Mouse (Mus musculus) kidney, embryonic 16.5 days (tissue): ENCODE measurements around the gene Zfp706. TPM values are rescaled to one million over a fixed set of nuclear protein-coding genes. Genes with fewer than 3 reads are reported as not detected.
"Not testable (repeated sequence)": the region's sequence is repeated elsewhere in the genome, so short reads cannot be mapped to it uniquely, and the experiment has no call there.

Source experiments
- ATAC-seq: fragments of 200-750 bp; cut with Nextera tagmentation; 2 replicates; pipeline ENCODE4 v1.8.0; 2017; ENCODE audit warnings: moderate TSS enrichment; ENCODE audit not compliant: low FRiP score, low TSS enrichment
- H3K27ac ChIP-seq: fragments of 300-500 bp; sonication (generic); 2 replicates; pipeline ENCODE4 v1.5.1; 2014; ENCODE audit warnings: low read length
- H3K27me3 ChIP-seq: fragments of 300-500 bp; sonication (generic); 2 replicates; pipeline ENCODE4 v1.6.1; 2014; ENCODE audit warnings: low read length, control low read depth, mixed read lengths; ENCODE audit not compliant: insufficient read depth
- H3K36me3 ChIP-seq: fragments of 300-500 bp; sonication (generic); 2 replicates; pipeline ENCODE4 v1.6.1; 2014; ENCODE audit warnings: low read length, control low read depth, mixed read lengths; ENCODE audit not compliant: insufficient read depth
- H3K4me1 ChIP-seq: fragments of 300-500 bp; sonication (generic); 2 replicates; pipeline ENCODE4 v1.6.1; 2014; ENCODE audit warnings: low read length, control low read depth, mixed read lengths; ENCODE audit not compliant: insufficient read depth
- H3K4me2 ChIP-seq: fragments of 300-500 bp; sonication (generic); replicated peaks from 2 replicates; pipeline ENCODE4 v1.6.1; 2014; ENCODE audit warnings: low read depth, low read length
- H3K4me3 ChIP-seq: fragments of 300-500 bp; sonication (generic); 2 replicates; pipeline ENCODE4 v1.5.1; 2014; ENCODE audit warnings: mild to moderate bottlenecking, low read length
- H3K9ac ChIP-seq: fragments of 300-500 bp; sonication (generic); replicated peaks from 2 replicates; pipeline ENCODE4 v1.6.1; 2014; ENCODE audit warnings: low read length
- H3K9me3 ChIP-seq: fragments of 300-500 bp; sonication (generic); 2 replicates; pipeline ENCODE4 v1.6.1; 2016; ENCODE audit warnings: low read length, control low read depth
- WGBS: fragments of 180-500 bp; shearing (Covaris S2); extraction: QIAGEN DNeasy Blood & Tissue Kit; methylation state at CpG from one replicate; pipeline ENCODE4 v1.1.7; 2014; 5-methylcytosine and 5-hydroxymethylcytosine counted together
- polyA plus RNA-seq: library from polyadenylated mRNA; unstranded; fragments of >200 nt; fragmentation: Nextera tagmentation; extraction: Ambion mirVana; gene quantifications from 2 replicates; pipeline ENCODE4 v1.2.1, GENCODE M21; 2015

The Zfp706 gene
- polyA plus RNA-seq, 1 experiment from 2014 or later, result 418 TPM

DNA sequence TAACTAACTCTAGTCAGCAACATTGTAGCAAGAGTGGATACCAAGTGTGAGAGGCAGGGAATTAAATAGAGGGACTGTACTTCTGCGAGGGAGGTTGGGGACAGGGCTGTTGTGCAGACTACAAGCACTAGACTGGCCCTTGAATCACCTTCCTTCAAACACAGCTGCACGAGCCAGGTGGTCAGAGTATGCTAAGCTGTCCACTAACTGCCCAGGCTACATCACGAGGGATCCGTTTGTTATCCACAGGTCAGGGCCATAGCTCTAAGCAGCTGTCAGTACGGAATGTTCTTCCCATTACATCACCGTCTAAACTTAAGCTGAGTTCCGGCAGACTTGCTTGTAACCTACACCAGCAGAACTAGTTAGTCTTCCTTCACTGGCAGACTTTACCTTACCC lies 8.0 kb downstream of the Zfp706 start:
- not testable (repeated sequence) for H3K9ac ChIP-seq, H3K4me2 ChIP-seq, H3K4me3 ChIP-seq, H3K27ac ChIP-seq, ATAC-seq, H3K9me3 ChIP-seq, H3K4me1 ChIP-seq, H3K27me3 ChIP-seq
- H3K36me3 ChIP-seq, result peaks cover 56% of the 10 kb centered on the region
- WGBS, result 72% methylated on average over 7 of the region's 7 CpGs

DNA sequence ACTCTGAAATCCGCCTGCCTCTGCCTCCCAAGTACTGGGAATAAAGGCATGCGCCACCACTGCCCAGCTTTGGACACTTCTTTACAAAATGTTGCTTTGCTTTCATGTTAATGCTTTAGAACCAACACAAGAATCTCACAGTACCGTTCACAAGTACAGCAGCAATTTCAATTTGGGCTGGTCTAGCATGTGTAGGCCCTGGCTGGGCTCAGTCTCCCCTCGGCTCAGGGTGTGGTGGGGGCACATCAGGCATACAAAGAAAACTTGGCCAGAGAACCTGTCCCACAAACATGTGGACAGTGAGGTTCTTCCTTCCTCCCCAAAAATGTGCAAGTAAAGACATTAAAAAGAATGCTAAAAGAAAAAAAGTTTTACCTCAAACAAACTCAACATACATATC lies 12.4 kb downstream of the Zfp706 start:
- H3K27ac ChIP-seq, result no peak overlapping the region
- no peaks in the 10 kb centered on the region for H3K27me3 ChIP-seq
- H3K4me3 ChIP-seq, result no peak overlapping the region
- ATAC-seq, result no peak
- peaks cover 6% of the 10 kb centered on the region for H3K9me3 ChIP-seq
- peaks cover 41% of the 10 kb centered on the region for H3K36me3 ChIP-seq
- H3K4me2 ChIP-seq, result no peak overlapping the region
- H3K4me1 ChIP-seq, result no peaks in the 10 kb centered on the region
- WGBS, result 95% methylated on average over 4 of the region's 4 CpGs
- no peak overlapping the region for H3K9ac ChIP-seq

DNA sequence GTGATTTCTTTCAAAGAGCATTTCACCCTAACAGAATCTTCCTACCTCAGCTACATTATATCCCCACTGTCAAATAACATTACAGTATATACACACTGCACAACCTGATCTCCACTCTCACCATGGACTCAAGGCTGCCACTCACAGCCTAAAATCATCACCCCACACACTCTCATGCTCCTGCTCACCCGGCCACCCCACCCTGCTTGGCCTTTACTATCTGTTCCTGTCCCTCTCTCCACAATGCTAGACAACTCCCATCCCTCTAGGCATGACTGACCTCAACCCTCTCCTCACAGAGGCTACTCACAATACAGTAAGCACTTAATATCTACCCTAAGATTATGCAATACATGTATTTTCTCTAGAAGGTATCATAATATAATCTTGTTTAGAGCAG lies 12.9 kb downstream of the Zfp706 start:
- 88% methylated on average over 1 of the region's 1 CpGs for WGBS
- Histone ChIP-seq H3K9me3 (peaks cover 6% of the 10 kb centered on the region), H3K36me3 (peaks cover 37% of the 10 kb centered on the region), H3K4me1 (no peaks in the 10 kb centered on the region), H3K27me3 (no peaks in the 10 kb centered on the region), H3K9ac (no peak overlapping the region), H3K4me2 (no peak overlapping the region), H3K4me3 (no peak overlapping the region), H3K27ac (no peak overlapping the region)
- no peak for ATAC-seq

DNA sequence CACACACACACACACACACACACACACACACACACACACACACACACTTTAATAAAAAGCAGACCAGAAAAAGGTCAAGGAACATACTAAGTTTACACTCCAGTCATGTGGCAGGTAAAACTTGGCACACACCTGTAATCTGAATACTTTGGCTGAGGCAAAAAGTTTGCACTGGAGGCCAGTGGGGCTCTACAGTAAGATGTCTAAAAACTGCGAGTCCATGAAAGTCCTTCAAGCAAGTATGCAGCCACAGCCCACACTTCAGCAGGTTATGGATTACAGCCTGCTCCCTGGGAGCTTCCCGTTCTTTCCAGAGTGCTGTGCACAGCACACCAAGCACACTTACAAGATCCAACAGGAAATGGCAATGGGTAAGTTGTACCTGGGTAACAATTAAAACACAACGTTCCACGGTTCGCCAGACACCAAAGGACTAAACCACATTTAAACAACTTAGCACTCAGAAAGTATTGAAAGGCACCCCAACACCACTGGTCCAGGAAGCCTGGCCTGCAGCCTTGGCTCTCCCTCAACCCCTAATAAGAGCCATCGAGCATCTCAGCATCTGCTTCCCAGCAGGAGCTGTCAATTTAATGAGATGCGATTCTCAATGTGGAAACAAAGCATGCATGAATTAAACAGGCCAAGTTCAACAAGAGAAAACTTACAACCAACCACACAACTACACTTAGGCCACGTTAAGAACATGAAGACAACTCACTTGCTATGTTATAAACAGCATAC lies 14.0 kb downstream of the Zfp706 start:
- Histone ChIP-seq H3K9me3 (peaks cover 6% of the 10 kb centered on the region), H3K4me2 (no peak overlapping the region), H3K27ac (no peak overlapping the region)

DNA sequence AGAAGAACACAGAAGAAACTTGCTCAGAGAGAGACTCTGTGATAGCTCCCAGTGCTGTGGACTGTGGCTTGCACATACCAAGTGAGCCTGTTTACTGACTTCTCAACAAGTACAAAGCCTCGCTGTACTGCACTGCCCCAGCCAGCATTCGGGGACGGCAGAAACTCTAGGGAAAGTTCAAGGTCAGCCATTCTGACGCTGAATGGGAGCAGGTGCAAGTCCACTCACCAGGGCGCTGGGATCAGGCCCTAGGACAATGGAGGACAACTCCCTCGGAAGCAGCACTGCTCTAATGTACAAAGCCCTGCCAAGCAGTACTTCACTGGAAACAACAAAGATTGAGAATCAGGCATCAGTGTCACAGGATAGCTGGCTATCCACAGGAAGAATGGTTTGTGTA lies 16.2 kb downstream of the Zfp706 start:
- peaks cover 9% of the 10 kb centered on the region; the same call in 1 of the 2 replicates for H3K4me1 ChIP-seq
- no peak overlapping the region for H3K9ac ChIP-seq
- 69% methylated on average over 6 of the region's 6 CpGs for WGBS
- no peaks in the 10 kb centered on the region for H3K27me3 ChIP-seq
- H3K9me3 ChIP-seq, result no peaks in the 10 kb centered on the region
- ATAC-seq, result no peak
- H3K4me3 ChIP-seq, result no peak overlapping the region
- peaks cover 11% of the 10 kb centered on the region for H3K36me3 ChIP-seq
- H3K4me2 ChIP-seq, result no peak overlapping the region
- H3K27ac ChIP-seq, result no peak overlapping the region

More for the DNA sequence above, 14.0 kb downstream of the Zfp706 start:
- no peaks in the 10 kb centered on the region for H3K4me1 ChIP-seq
- WGBS, result 78% methylated on average over 8 of the region's 8 CpGs
- peaks cover 27% of the 10 kb centered on the region for H3K36me3 ChIP-seq
- H3K9ac ChIP-seq, result no peak overlapping the region
- no peak overlapping the region for H3K4me3 ChIP-seq
- no peaks in the 10 kb centered on the region for H3K27me3 ChIP-seq
- ATAC-seq, result no peak

DNA sequence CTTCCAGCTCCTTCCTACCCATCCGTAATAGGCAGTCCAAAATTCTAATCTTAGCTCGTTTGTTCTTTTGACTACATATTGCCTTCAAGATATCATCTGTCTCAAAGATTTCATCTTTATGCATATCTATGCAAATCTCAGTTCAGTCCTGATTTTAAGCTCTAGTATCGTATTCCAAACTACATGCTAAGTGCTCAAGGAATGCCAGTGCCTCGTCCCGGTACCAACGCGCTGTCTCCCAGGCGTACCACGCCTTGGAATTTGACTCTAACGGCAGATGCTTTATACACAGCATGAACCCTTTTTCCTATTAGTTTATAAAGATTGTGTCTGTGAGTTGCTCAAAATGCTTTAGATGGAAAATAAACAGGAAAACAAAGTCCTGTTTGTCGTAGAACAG lies 17.7 kb downstream of the Zfp706 start:
- Histone ChIP-seq H3K4me3 (no peak overlapping the region), H3K4me2 (no peak overlapping the region), H3K27ac (no peak overlapping the region), H3K27me3 (no peaks in the 10 kb centered on the region), H3K9me3 (no peaks in the 10 kb centered on the region), H3K36me3 (peaks cover 8% of the 10 kb centered on the region; the same call in 1 of the 2 replicates), H3K4me1 (peaks cover 20% of the 10 kb centered on the region), H3K9ac (no peak overlapping the region)
- WGBS, result 72% methylated on average over 11 of the region's 11 CpGs
- ATAC-seq, result no peak

DNA sequence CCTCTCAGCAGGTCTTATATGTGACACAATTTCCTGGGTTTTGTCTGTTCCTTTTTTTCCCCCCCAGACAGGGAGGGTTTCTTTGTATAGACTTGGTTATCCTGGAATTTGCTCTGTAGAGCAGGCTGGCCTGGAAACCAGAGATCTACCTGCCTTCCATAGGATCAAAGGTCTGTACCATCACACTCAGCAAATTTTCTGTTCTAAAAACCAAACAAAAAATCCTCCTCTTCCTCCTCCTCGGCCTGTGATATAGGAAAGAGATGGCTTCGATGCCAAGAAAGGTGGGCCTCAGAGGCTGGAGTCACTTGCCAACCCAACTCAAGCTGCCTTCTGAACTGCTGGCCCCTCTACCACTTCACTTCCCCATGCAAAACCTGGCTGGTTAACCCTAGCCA lies 18.9 kb downstream of the Zfp706 start:
- Histone ChIP-seq H3K9me3 (no peaks in the 10 kb centered on the region), H3K27ac (no peak overlapping the region), H3K4me2 (no peak overlapping the region), H3K4me1 (peaks cover 23% of the 10 kb centered on the region), H3K36me3 (peaks cover 8% of the 10 kb centered on the region; the same call in 1 of the 2 replicates), H3K4me3 (no peak overlapping the region), H3K27me3 (no peaks in the 10 kb centered on the region), H3K9ac (no peak overlapping the region)
- no peak for ATAC-seq
- WGBS, result 72% methylated on average over 2 of the region's 2 CpGs

DNA sequence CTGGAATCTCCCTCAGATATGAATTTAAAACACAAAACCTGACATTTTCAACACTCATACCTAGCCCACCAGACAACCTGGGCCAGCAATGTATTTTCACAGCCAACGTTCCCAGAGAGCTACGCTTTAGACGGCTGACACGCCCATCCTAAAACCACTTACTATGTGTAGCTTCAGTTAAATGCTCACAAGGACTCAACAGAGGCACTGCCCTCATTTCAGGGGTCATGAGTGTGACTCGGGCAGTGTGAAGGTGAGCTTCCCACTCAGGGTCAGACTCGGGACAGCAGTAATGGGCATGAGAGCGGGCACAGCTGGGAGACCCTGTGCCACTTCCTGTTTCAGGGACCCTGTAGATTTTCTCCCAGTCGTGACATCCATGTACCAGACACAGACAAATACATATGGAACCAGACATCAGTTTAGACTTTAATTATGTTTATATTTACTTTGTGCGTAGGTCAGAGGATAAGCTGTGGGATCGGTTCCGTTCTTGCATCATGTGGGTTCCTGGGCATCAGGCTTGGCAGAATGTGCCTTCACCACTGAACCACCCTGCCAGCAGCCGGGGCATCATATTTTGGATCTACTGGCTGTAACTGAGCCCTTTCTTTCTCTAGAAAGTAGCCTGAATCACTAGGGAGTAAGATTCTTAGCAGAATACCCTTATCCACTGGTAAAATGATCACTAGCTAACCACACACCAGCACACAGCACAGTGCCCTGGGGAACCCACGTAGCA lies 19.4 kb downstream of the Zfp706 start:
- no peak overlapping the region for H3K4me3 ChIP-seq
- WGBS, result 74% methylated on average over 13 of the region's 13 CpGs
- H3K4me1 ChIP-seq, result peaks cover 23% of the 10 kb centered on the region
- H3K27me3 ChIP-seq, result no peaks in the 10 kb centered on the region
- H3K36me3 ChIP-seq, result peaks cover 8% of the 10 kb centered on the region; the same call in 1 of the 2 replicates
- no peak overlapping the region for H3K4me2 ChIP-seq
- no peak overlapping the region for H3K9ac ChIP-seq
- no peak for ATAC-seq
- H3K9me3 ChIP-seq, result no peaks in the 10 kb centered on the region
- H3K27ac ChIP-seq, result no peak overlapping the region

DNA sequence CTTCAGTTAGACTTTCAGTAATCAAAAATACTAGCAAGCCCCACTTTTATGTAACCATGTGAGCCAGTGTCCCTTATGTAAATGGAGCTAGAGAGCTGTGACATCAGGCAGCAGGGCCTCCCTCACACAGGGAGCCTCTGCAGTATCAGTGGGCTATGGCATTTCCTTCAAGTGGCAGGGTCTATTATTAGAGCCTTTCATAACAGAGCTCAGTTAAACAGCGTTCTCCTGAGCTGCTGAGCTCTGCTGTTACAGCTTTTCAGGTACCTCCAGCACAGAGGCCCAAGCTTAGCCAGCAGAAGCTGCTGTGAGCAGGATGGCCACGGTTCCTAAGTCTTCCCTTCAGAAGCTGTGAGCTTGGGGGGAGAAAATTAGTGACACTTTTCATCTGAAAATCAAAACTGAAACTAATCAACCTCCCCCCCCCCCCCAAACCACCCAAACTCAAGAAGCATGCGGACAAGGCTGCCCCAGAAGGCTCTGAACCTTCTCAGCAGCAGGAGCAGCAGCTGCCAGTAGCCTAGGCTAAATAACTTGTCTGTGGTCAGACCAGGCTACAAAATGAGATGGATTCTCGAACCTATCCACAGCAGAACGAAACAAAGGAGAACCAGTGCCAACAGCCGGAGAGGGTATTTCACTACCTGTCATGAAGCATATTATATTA lies 20.2 kb downstream of the Zfp706 start:
- ATAC-seq, result no peak
- Histone ChIP-seq H3K27me3 (no peaks in the 10 kb centered on the region), H3K4me2 (no peak overlapping the region), H3K4me3 (no peak overlapping the region), H3K36me3 (peaks cover 3% of the 10 kb centered on the region; the same call in 1 of the 2 replicates), H3K9ac (no peak overlapping the region), H3K9me3 (no peaks in the 10 kb centered on the region), H3K4me1 (peaks cover 23% of the 10 kb centered on the region), H3K27ac (no peak overlapping the region)
- WGBS, result 63% methylated on average over 6 of the region's 6 CpGs
